Mouse (Mus musculus) myocyte (in vitro differentiated cells): ENCODE measurements at regions not wholly inside any gene's neighbourhood (a gene's known extent, or its start where the extent isn't known, plus 50 kb on each side); places are given as distances from the start of the nearest gene placed in this dataset.
A peak's percentile ranks its signal among the peaks of the same experiment; 100 is the strongest.

Experiments used
- H3K27me3 ChIP-seq: one replicate; pipeline ENCODE4 v1.6.1; 2011; ENCODE audit not compliant: control insufficient read depth, insufficient read depth, insufficient read length
- H3K36me3 ChIP-seq: one replicate; pipeline ENCODE4 v1.6.1; 2011; ENCODE audit not compliant: control insufficient read depth, insufficient read depth
- H3K4me2 ChIP-seq: one replicate; pipeline ENCODE4 v1.6.1; 2011; ENCODE audit warnings: low read depth, control low read depth
- H3K4me3 ChIP-seq: one replicate; pipeline ENCODE4 v1.5.1; 2011; ENCODE audit warnings: mild to moderate bottlenecking, control low read depth, moderate library complexity
- H3K79me2 ChIP-seq: one replicate; pipeline ENCODE4 v1.6.1; 2011; ENCODE audit not compliant: control insufficient read depth, insufficient read depth
- H3ac ChIP-seq: one replicate; pipeline ENCODE4 v1.6.1; 2011; ENCODE audit not compliant: control insufficient read depth, insufficient read length
- CEBPB ChIP-seq: IDR thresholded peaks from 2 replicates; pipeline ENCODE4 v1.6.1; 2011; ENCODE audit warnings: mild to moderate bottlenecking, moderate library complexity; ENCODE audit not compliant: poor library complexity, insufficient read depth, severe bottlenecking
- E2F4 ChIP-seq: IDR thresholded peaks from one replicate; pipeline ENCODE4 v1.6.1; 2011; ENCODE audit warnings: mild to moderate bottlenecking, control low read depth, moderate library complexity; ENCODE audit not compliant: insufficient read depth
- MAX ChIP-seq: IDR thresholded peaks from one replicate; pipeline ENCODE4 v1.6.1; 2011; ENCODE audit warnings: low read depth, mild to moderate bottlenecking, control low read depth
- MYOD1 ChIP-seq, 3 experiments: IDR thresholded peaks; one replicate each; pipeline ENCODE4 v1.6.1; 2011; ENCODE audit warnings: control low read depth in 2 of 3, low read depth in 2 of 3, mild to moderate bottlenecking in 2 of 3, moderate library complexity in 1 of 3; ENCODE audit not compliant: insufficient read length in 2 of 3, control insufficient read depth in 1 of 3
- MYOG ChIP-seq, 3 experiments: IDR thresholded peaks; one replicate each; pipeline ENCODE4 v1.6.1; 2011; ENCODE audit warnings: control low read depth in 2 of 3, low read depth in 2 of 3, mild to moderate bottlenecking in 2 of 3; ENCODE audit not compliant: insufficient read length in 2 of 3, control insufficient read depth in 1 of 3, insufficient read depth in 1 of 3
- POLR2A ChIP-seq: IDR thresholded peaks from one replicate; pipeline ENCODE4 v1.6.1; 2011; ENCODE audit warnings: low read depth, mild to moderate bottlenecking, control low read depth, moderate library complexity; ENCODE audit not compliant: insufficient read length
- POLR2AphosphoS2 ChIP-seq: IDR thresholded peaks from one replicate; pipeline ENCODE4 v1.6.1; 2011; ENCODE audit warnings: low read depth, control low read depth; ENCODE audit not compliant: insufficient read length
- REST ChIP-seq: IDR thresholded peaks from one replicate; pipeline ENCODE4 v1.6.1; 2011; ENCODE audit warnings: mild to moderate bottlenecking, control low read depth, moderate library complexity; ENCODE audit not compliant: insufficient read depth, insufficient read length
- SRF ChIP-seq: IDR thresholded peaks from one replicate; pipeline ENCODE4 v1.6.1; 2011; ENCODE audit warnings: low read depth; ENCODE audit not compliant: control insufficient read depth, insufficient read length
- TCF12 ChIP-seq: IDR thresholded peaks from one replicate; pipeline ENCODE4 v1.6.1; 2011; ENCODE audit warnings: mild to moderate bottlenecking, control low read depth; ENCODE audit not compliant: poor library complexity, insufficient read depth, severe bottlenecking
- TCF3 ChIP-seq: IDR thresholded peaks from one replicate; pipeline ENCODE4 v1.6.1; 2011; ENCODE audit warnings: low read depth, control low read depth; ENCODE audit not compliant: insufficient read length
- USF1 ChIP-seq: IDR thresholded peaks from one replicate; pipeline ENCODE4 v1.6.1; 2011; ENCODE audit warnings: low read depth, mild to moderate bottlenecking, control low read depth, moderate library complexity

- Histone ChIP-seq H3K27me3 (peaks cover 6% of the 10 kb centered on the region), H3K79me2 (no peaks in the 10 kb centered on the region), H3K4me2 (no peak overlapping the region), H3K4me3 (no peak overlapping the region), H3ac (no peak overlapping the region), H3K36me3 (no peaks in the 10 kb centered on the region)
- TF ChIP-seq TCF3 (no peak), SRF (no peak), MYOG (IDR thresholded peaks at IDR 0.05; ENCODE audit: control insufficient read depth in 1 of 3, insufficient read depth in 1 of 3, insufficient read length in 2 of 3, low read depth in 2 of 3) (no peak), USF1 (no peak)
These were observed 84.0 kb downstream of the Mtx3 start for GRCm38 (mm10) chr13:92928551-92928950.

- Histone ChIP-seq H3ac (no peak overlapping the region), H3K27me3 (no peaks in the 10 kb centered on the region), H3K4me2 (no peak overlapping the region), H3K79me2 (no peaks in the 10 kb centered on the region), H3K36me3 (no peaks in the 10 kb centered on the region), H3K4me3 (no peak overlapping the region)
- TF ChIP-seq USF1 (no peak), POLR2AphosphoS2 (no peak), REST (no peak), MAX (no peak), SRF (no peak), POLR2A (no peak), TCF12 (no peak), CEBPB (no peak), MYOG (IDR thresholded peaks at IDR 0.05; ENCODE audit: control insufficient read depth in 1 of 3, insufficient read depth in 1 of 3, insufficient read length in 2 of 3, low read depth in 2 of 3) (no peak), MYOD1 (IDR thresholded peaks at IDR 0.05; ENCODE audit: control insufficient read depth in 1 of 3, insufficient read length in 2 of 3, low read depth in 2 of 3) (no peak), E2F4 (no peak), TCF3 (no peak)
These were observed 87.1 kb downstream of the Mtx3 start for GRCm38 (mm10) chr13:92931696-92932095.

DNA sequence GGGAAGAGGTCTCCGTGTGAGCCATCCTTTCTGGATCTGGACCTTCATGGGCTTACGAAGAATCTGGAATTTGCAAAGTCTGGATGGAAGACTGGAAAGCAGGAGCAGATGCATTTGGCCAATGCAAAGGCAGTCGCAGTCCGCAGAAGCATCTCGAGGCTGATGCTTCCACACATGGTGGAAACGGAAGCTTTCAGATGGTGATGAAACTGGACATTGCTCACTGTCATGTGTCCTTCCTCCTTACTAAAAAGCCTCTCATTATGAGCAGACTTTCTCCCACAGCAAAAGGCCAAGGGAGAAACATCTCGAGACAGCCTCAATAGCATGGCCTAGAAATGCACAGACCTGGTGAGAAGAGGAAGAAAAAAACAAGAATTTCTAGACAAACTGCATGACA is 94.5 kb downstream of the Mtx3 start:
- no peak overlapping the region for H3K4me3 ChIP-seq
- H3K79me2 ChIP-seq = no peaks in the 10 kb centered on the region
- no peak overlapping the region for H3ac ChIP-seq
- H3K27me3 ChIP-seq = no peaks in the 10 kb centered on the region
- no peak for TF ChIP-seq POLR2AphosphoS2
- TF ChIP-seq MAX = no peak
- TF ChIP-seq MYOG (IDR thresholded peaks at IDR 0.05; ENCODE audit: control insufficient read depth in 1 of 3, insufficient read depth in 1 of 3, insufficient read length in 2 of 3, low read depth in 2 of 3) = no peak
- no peak for TF ChIP-seq MYOD1 (IDR thresholded peaks at IDR 0.05; ENCODE audit: control insufficient read depth in 1 of 3, insufficient read length in 2 of 3, low read depth in 2 of 3)
- no peak for TF ChIP-seq SRF
- no peak for TF ChIP-seq TCF3
- TF ChIP-seq POLR2A = no peak
- TF ChIP-seq REST = no peak
- TF ChIP-seq CEBPB = no peak
- no peak for TF ChIP-seq TCF12
- no peak for TF ChIP-seq USF1
- TF ChIP-seq E2F4 = no peak
- H3K36me3 ChIP-seq = no peaks in the 10 kb centered on the region
- no peak overlapping the region for H3K4me2 ChIP-seq

DNA sequence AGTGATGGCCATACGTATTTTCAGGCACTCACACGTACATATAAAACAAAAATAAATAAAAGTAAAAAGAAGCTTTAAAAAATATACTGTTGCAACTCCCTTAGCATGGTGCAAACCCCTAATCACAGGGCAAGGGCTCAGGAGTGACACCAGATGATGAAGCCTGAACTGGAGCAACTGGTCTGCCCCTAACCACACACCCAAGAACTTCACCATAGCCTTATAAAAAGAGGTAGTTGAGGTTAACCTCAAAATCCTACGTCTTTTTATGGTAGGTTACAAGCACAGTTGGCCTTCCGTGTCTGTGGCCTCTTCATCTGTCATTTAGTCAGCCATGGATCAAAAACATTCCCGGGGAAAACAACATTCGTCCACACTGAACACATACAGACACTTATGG is 96.0 kb downstream of the Mtx3 start:
- H3ac ChIP-seq = no peak overlapping the region
- no peak overlapping the region for H3K4me2 ChIP-seq
- H3K79me2 ChIP-seq = no peaks in the 10 kb centered on the region
- no peak overlapping the region for H3K4me3 ChIP-seq
- H3K27me3 ChIP-seq = no peaks in the 10 kb centered on the region
- TF ChIP-seq TCF12 = no peak
- no peak for TF ChIP-seq TCF3
- no peak for TF ChIP-seq E2F4
- TF ChIP-seq MAX = no peak
- no peak for TF ChIP-seq SRF
- peak in 2 of 3 experiments; percentile 14 to 33 for TF ChIP-seq MYOD1 (IDR thresholded peaks at IDR 0.05; ENCODE audit: control insufficient read depth in 1 of 3, insufficient read length in 2 of 3, low read depth in 2 of 3)
- no peaks in the 10 kb centered on the region for H3K36me3 ChIP-seq

- Histone ChIP-seq H3K27me3 (no peaks in the 10 kb centered on the region), H3K4me3 (no peak overlapping the region), H3K4me2 (no peak overlapping the region), H3K79me2 (no peaks in the 10 kb centered on the region), H3ac (no peak overlapping the region), H3K36me3 (no peaks in the 10 kb centered on the region)
- no peak for TF ChIP-seq MYOD1 (IDR thresholded peaks at IDR 0.05; ENCODE audit: control insufficient read depth in 1 of 3, insufficient read length in 2 of 3, low read depth in 2 of 3)
- no peak for TF ChIP-seq MAX
- no peak for TF ChIP-seq MYOG (IDR thresholded peaks at IDR 0.05; ENCODE audit: control insufficient read depth in 1 of 3, insufficient read depth in 1 of 3, insufficient read length in 2 of 3, low read depth in 2 of 3)
- TF ChIP-seq CEBPB = no peak
- TF ChIP-seq POLR2AphosphoS2 = no peak
- no peak for TF ChIP-seq E2F4
- TF ChIP-seq REST = no peak
- no peak for TF ChIP-seq TCF12
These were observed 104.0 kb downstream of the Mtx3 start for GRCm38 (mm10) chr13:92948560-92948959.
